Mouse (Mus musculus): ENCODE data around the gene U2af2. TPM values are rescaled to one million over a fixed set of nuclear protein-coding genes. Genes with fewer than 3 reads are reported as not detected.
A peak's percentile ranks its signal among the peaks of the same experiment; 100 is the strongest.

The U2af2 gene
- polyA plus RNA-seq, 1 experiment from 2014 or later, result 136 TPM

DNA sequence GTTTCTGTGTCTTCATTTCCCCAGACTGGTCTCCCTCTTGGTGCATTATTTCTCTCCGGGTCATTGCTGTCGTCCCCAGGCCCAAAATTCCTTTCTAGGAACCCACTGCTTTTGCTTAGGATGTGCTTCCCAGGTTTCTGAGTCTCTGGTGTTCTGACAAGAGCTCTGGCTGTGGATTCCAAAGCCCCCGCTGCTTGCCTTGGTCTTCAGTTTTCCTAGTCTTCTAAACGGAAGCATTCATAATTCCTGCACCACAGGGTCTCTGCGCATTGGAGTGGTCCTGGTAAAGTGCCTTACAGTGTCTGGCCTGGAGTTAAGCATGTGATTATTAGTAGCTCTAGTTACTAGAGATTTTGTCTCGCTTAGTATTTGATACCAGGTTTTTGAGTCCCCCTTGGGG, 18.9 kb downstream of the U2af2 start:
- Histone ChIP-seq H3K27ac (replicated peaks) (peak overlapping the region; percentile 87), H3K4me3 (peak overlapping the region; percentile 98), H3K9ac (replicated peaks) (peak overlapping the region; percentile 96), H3K4me1 (peaks cover 31% of the 10 kb centered on the region), H3K4me2 (replicated peaks) (peak overlapping the region; percentile 64), H3K36me3 (peaks cover 49% of the 10 kb centered on the region), H3K9me3 (no peaks in the 10 kb centered on the region), H3K27me3 (no peaks in the 10 kb centered on the region)
- ATAC-seq (replicated peaks), result no peak
- 20% methylated on average over 6 of the region's 6 CpGs for WGBS

DNA sequence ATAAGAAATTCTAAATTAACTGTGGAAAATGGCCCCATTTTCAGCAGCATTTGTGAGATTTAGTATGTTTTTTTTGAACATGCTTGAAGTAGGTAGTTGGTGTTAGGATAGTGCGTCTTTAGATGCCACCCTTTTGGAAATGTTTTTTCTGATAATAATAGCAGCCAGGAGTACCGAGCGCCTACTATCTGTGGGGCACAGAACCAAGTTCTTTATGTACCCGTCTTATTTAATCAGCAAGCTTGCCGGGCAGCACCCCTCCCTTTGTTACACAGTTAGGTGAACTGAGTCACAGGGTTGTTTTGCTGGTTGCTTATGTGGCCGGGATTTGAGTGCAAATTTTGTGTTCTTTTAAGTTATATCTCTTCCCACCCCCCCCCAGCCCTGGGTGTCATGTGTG, 19.3 kb downstream of the U2af2 start:
- H3K9me3 ChIP-seq, result no peaks in the 10 kb centered on the region
- H3K4me1 ChIP-seq, result peaks cover 31% of the 10 kb centered on the region
- H3K36me3 ChIP-seq, result peaks cover 46% of the 10 kb centered on the region
- peak overlapping the region; percentile 98 for H3K4me3 ChIP-seq
- 70% methylated on average over 6 of the region's 6 CpGs for WGBS
- H3K9ac ChIP-seq (replicated peaks), result peak overlapping the region; percentile 96; the same call in 1 of the 2 replicates
- ATAC-seq (replicated peaks), result no peak
- H3K27me3 ChIP-seq, result no peaks in the 10 kb centered on the region
- H3K27ac ChIP-seq (replicated peaks), result no peak overlapping the region
- peak overlapping the region; percentile 64 for H3K4me2 ChIP-seq (replicated peaks)

DNA sequence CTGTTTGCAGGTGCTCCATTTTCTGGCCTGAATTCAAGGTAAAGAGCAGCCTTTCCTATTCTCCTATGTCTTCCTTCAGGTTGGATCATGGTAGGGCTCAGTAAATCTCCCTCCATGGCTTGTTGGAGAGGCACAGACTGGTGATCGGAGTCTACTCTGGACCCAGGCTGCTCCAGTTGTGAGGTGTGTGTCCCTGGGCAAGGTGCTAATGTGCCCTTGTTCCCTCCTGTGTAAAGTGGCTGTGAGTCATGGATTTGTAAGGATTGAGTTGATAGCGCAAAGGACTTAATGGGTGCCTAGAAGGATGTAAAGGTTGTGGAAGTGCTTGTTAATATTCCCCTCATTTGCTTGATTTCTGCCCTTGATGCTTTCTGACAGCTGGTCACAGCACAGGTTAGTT, 20.0 kb downstream of the U2af2 start:
- no peak overlapping the region; the same call in 1 of the 2 replicates for H3K9ac ChIP-seq (replicated peaks)
- 100% methylated on average over 2 of the region's 2 CpGs for WGBS
- peaks cover 39% of the 10 kb centered on the region for H3K36me3 ChIP-seq
- H3K27me3 ChIP-seq, result no peaks in the 10 kb centered on the region
- ATAC-seq (replicated peaks), result no peak
- peak overlapping the region; percentile 64; the same call in 1 of the 2 replicates for H3K4me2 ChIP-seq (replicated peaks)
- no peak overlapping the region for H3K4me3 ChIP-seq
- H3K4me1 ChIP-seq, result peaks cover 31% of the 10 kb centered on the region
- no peak overlapping the region for H3K27ac ChIP-seq (replicated peaks)
- no peaks in the 10 kb centered on the region for H3K9me3 ChIP-seq

DNA sequence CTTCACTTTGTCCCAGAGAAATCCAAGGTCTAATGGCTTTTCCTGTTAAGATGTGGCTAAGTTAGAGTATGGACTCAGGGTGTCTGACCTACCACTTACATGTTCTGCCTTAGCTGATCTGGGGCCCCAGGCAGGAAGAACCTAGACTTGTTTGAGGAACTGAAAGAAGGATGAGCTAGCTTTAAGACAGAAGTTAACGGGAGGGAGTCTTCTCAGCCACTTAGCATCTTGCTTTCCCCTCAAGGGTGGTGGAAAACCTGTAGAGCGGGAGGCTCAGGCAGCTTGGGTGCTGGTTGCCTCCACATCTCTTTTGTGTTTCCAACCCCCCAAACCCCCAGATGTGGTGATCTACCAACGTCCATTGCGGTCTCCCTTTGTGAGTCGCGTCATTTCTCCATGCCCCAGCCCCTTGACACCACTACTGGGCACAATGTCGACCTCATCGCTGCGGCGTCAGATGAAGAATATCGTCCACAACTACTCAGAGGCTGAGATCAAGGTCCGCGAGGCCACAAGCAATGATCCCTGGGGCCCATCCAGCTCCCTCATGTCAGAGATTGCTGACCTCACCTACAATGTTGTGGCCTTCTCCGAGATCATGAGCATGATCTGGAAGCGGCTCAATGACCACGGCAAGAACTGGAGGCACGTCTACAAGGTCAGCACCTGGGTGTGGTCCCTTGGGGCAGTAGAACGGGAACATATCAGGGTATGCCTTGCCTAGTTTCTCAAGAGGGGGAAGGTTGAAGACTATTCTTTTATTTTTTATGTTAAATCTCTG, 21.6 kb downstream of the U2af2 start:
- no peak for ATAC-seq (replicated peaks)
- H3K4me2 ChIP-seq (replicated peaks), result no peak overlapping the region
- no peak overlapping the region for H3K9ac ChIP-seq (replicated peaks)
- peaks cover 24% of the 10 kb centered on the region for H3K36me3 ChIP-seq
- no peaks in the 10 kb centered on the region for H3K27me3 ChIP-seq
- H3K4me1 ChIP-seq, result peaks cover 31% of the 10 kb centered on the region
- no peaks in the 10 kb centered on the region for H3K9me3 ChIP-seq
- H3K27ac ChIP-seq (replicated peaks), result no peak overlapping the region
- H3K4me3 ChIP-seq, result no peak overlapping the region
- WGBS, result 95% methylated on average over 18 of the region's 18 CpGs

DNA sequence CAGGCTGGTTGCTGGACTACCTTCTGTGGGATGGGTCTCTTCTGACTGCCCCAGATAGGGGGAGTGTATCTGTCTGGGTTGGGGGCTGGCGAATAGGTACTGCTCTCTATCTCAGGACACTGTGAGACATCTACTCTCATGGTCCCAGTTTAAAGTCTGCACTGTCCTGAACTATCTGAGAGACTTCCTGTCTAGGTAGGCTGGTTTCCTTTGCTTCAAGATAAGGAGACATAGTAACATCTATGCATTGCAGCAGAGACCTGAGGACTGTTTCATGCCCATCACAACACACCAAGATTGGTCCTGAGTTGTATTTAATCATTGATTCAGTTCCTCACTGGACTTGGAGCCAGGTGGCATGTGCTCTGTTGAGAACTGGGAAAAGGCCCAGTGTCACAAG, 23.6 kb downstream of the U2af2 start:
- ATAC-seq (replicated peaks), result no peak
- WGBS, result 94% methylated on average over 1 of the region's 1 CpGs

DNA sequence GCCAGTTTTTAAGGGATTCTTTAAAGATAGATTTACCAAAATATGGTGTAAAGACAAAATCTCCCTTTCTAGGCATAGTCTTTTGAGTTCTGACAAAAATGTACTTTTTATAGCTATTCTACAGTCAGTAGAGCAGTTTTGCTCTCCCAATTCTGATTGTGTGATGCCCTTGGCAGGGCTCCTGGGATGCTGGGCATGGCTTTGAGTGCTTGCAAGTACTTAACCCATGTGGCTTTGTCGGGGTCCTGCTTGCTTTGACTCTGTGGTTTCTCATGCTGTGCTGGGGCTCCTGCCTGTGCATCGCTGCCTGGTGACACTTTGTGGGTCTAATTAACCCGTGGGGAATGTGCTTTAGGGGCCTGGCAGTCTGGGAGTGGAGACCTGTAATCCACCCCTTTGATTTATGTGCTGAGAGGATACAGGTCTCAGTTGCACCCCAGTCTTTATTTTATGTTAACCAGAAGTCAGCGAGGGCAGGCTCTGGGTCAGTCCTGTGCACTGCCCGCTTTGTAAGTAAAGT, 25.0 kb downstream of the U2af2 start:
- H3K9ac ChIP-seq (replicated peaks), result no peak overlapping the region
- H3K36me3 ChIP-seq, result peaks cover 29% of the 10 kb centered on the region
- H3K27me3 ChIP-seq, result no peaks in the 10 kb centered on the region
- ATAC-seq (replicated peaks), result no peak
- H3K4me2 ChIP-seq (replicated peaks), result no peak overlapping the region
- 76% methylated on average over 5 of the region's 5 CpGs for WGBS
- no peak overlapping the region for H3K27ac ChIP-seq (replicated peaks)
- H3K4me3 ChIP-seq, result no peak overlapping the region
- H3K4me1 ChIP-seq, result peaks cover 15% of the 10 kb centered on the region
- H3K9me3 ChIP-seq, result no peaks in the 10 kb centered on the region

More for the DNA sequence above, 23.6 kb downstream of the U2af2 start:
- H3K27ac ChIP-seq (replicated peaks), result no peak overlapping the region
- peaks cover 29% of the 10 kb centered on the region for H3K4me1 ChIP-seq
- no peak overlapping the region for H3K4me2 ChIP-seq (replicated peaks)
- peaks cover 19% of the 10 kb centered on the region for H3K36me3 ChIP-seq
- no peak overlapping the region for H3K4me3 ChIP-seq
- H3K9ac ChIP-seq (replicated peaks), result no peak overlapping the region
- H3K9me3 ChIP-seq, result no peaks in the 10 kb centered on the region
- no peaks in the 10 kb centered on the region for H3K27me3 ChIP-seq

DNA sequence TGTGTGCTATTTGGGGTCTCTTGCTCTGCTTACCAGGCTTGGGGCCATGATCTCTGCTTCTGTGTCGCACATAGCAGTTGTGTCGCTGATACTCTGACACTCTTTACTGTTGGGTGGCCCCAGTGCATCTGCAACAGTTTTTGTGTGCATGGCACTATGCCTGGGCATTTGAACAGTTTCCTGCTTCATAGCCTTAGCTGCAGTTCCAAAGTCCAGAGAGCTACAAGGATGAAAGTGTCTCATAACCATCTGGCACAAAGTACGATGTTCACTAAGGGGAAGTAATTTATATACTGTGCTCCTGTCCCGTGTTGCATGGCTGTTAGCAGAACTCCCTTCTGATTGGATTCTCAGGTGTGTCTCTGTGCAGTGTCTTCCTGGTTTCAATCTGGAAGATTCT, 25.9 kb downstream of the U2af2 start:
- 89% methylated on average over 4 of the region's 4 CpGs for WGBS
- Histone ChIP-seq H3K4me2 (replicated peaks) (no peak overlapping the region), H3K27ac (replicated peaks) (no peak overlapping the region), H3K9me3 (no peaks in the 10 kb centered on the region), H3K9ac (replicated peaks) (no peak overlapping the region), H3K36me3 (peaks cover 36% of the 10 kb centered on the region), H3K4me1 (peaks cover 8% of the 10 kb centered on the region), H3K4me3 (no peak overlapping the region), H3K27me3 (no peaks in the 10 kb centered on the region)
- ATAC-seq (replicated peaks), result no peak

DNA sequence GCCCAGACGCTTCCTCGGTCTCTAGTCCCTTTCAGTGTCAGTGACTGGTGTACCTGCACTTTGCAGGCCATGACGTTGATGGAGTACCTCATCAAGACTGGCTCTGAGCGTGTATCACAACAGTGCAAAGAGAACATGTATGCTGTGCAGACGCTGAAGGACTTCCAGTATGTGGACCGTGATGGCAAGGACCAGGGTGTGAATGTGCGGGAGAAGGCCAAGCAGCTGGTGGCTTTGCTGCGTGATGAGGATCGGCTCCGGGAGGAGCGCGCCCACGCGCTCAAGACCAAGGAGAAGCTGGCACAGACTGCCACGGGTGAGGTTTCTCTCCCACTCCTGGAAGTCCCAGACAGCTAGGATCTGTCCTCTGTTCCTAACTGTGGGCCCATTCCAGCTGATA, 27.9 kb downstream of the U2af2 start:
- peaks cover 42% of the 10 kb centered on the region for H3K36me3 ChIP-seq
- WGBS, result 94% methylated on average over 15 of the region's 15 CpGs
- no peaks in the 10 kb centered on the region for H3K4me1 ChIP-seq
- H3K9me3 ChIP-seq, result no peaks in the 10 kb centered on the region
- H3K4me3 ChIP-seq, result no peak overlapping the region
- no peaks in the 10 kb centered on the region for H3K27me3 ChIP-seq
- no peak for ATAC-seq (replicated peaks)
- no peak overlapping the region for H3K9ac ChIP-seq (replicated peaks)
- H3K4me2 ChIP-seq (replicated peaks), result no peak overlapping the region
- no peak overlapping the region for H3K27ac ChIP-seq (replicated peaks)

DNA sequence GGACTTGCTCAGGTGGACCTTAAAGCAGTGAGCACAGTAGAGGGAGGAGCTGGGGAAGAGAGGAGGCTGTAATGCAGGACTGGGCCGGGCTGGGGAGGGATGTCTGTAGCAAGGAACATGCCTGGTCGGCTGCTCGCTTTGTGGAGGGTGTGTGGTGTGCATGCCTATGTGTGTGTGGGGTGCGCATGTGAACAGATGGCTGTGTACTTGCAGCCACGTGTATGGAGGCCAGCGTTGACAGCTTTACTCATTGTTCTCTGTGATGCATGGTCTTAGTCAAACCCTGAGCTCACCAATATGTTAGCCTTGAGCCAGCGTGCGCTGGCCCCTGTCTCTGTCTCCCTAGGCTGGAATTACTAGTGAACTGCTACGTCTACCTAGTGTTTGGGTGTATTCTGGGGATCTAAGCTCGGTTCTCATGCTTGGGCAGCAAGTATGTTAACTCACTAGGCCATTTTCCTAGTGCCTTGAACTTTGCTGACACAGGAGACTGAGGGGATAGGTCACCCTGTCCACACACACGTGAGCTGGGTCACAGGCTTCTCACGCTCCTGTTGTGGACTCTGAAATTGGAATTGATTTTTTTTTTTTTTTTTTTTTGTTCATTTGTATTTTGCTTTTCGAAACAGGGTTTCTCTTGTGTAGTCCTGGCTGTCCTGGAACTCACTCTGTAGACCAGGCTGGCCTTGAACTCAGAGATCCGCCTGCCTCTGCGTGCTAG, 29.2 kb downstream of the U2af2 start:
- H3K9me3 ChIP-seq, result no peaks in the 10 kb centered on the region
- H3K36me3 ChIP-seq, result peaks cover 49% of the 10 kb centered on the region
- no peak for ATAC-seq (replicated peaks)
- H3K4me2 ChIP-seq (replicated peaks), result no peak overlapping the region
- H3K9ac ChIP-seq (replicated peaks), result no peak overlapping the region
- WGBS, result 91% methylated on average over 15 of the region's 15 CpGs
- no peaks in the 10 kb centered on the region for H3K27me3 ChIP-seq
- H3K4me1 ChIP-seq, result no peaks in the 10 kb centered on the region
- no peak overlapping the region for H3K27ac ChIP-seq (replicated peaks)
- no peak overlapping the region for H3K4me3 ChIP-seq

DNA sequence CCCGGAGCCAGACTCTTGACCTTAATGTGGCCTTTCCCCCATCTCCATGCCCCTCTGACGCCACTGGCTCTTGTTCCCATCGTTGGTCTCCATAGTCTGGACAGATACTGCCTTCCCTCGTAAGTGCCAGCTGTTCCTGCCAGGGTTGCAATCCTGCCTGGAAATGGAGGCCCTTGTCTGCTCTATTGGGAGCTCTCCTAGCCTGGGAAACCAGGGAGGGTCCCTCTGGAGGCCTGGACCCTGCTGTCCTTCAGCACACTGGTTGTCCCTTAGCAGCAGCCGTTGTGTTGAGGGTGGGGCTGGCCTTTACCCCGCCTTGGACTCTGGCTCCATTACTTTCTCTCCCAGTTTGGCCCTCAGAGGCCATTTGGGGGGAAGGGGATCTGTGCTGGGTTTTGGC, 30.4 kb downstream of the U2af2 start:
- H3K27me3 ChIP-seq, result no peaks in the 10 kb centered on the region
- no peaks in the 10 kb centered on the region for H3K4me1 ChIP-seq
- no peak for ATAC-seq (replicated peaks)
- no peaks in the 10 kb centered on the region for H3K9me3 ChIP-seq
- H3K36me3 ChIP-seq, result peaks cover 56% of the 10 kb centered on the region
- no peak overlapping the region for H3K4me3 ChIP-seq
- no peak overlapping the region for H3K9ac ChIP-seq (replicated peaks)
- no peak overlapping the region for H3K4me2 ChIP-seq (replicated peaks)
- WGBS, result 95% methylated on average over 6 of the region's 6 CpGs
- no peak overlapping the region for H3K27ac ChIP-seq (replicated peaks)

DNA sequence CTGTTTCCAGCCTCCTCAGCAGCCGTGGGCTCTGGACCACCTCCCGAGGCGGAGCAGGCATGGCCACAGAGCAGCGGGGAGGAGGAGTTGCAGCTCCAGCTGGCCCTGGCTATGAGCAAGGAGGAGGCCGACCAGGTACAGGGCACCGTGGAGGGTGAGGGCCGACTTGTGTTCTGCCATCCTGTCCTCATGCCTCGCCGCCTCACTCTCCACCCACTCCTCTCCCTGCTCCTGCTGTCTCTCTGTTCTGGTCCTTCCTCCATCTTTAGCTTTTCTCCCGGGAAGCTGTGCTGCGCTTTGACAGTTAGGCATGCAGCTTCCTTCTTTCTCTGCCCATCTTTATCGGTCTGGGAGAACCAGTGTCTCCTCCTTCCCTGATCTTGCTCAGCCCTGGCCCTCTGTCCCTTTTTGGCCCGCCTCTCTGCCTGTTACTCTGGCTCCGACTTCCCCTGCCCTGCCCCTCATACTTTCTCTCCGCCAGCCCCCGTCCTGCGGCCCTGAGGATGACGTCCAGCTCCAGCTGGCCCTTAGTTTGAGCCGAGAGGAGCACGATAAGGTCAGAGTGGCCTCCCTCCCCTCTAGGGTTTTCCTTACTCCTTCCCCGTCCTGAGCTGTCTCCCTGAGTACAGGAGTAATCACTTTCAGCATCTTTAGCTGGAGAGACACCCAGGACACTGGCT, 31.0 kb downstream of the U2af2 start:
- no peaks in the 10 kb centered on the region for H3K9me3 ChIP-seq
- no peaks in the 10 kb centered on the region for H3K4me1 ChIP-seq
- no peaks in the 10 kb centered on the region for H3K27me3 ChIP-seq
- no peak overlapping the region for H3K9ac ChIP-seq (replicated peaks)
- H3K36me3 ChIP-seq, result peaks cover 62% of the 10 kb centered on the region
- no peak overlapping the region for H3K4me2 ChIP-seq (replicated peaks)
- H3K27ac ChIP-seq (replicated peaks), result no peak overlapping the region
- H3K4me3 ChIP-seq, result no peak overlapping the region
- no peak for ATAC-seq (replicated peaks)
- WGBS, result 90% methylated on average over 21 of the region's 21 CpGs

DNA sequence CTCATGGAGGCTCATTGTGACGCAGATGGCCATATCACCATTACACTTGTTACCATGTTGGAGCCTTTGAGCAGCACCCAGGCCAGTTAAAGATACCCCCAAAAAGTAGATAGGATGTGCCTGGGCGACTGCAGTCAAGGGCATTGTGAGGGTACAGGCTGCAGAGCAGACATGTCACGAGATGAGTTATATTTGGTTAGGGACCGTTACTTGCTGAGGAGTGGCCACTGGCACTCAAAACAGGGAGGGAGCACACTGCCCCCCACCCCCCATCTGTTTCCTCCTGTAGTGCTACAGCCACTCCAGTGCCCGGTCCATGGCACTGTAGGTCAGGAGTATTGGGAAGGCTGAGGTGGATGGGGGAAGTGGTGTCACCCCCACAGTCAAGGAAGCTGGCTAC, 36.8 kb downstream of the U2af2 start:
- no peak overlapping the region for H3K27ac ChIP-seq (replicated peaks)
- ATAC-seq (replicated peaks), result no peak
- H3K4me1 ChIP-seq, result no peaks in the 10 kb centered on the region
- H3K4me2 ChIP-seq (replicated peaks), result no peak overlapping the region
- H3K4me3 ChIP-seq, result no peak overlapping the region
- peaks cover 47% of the 10 kb centered on the region for H3K36me3 ChIP-seq
- no peaks in the 10 kb centered on the region for H3K27me3 ChIP-seq
- no peak overlapping the region for H3K9ac ChIP-seq (replicated peaks)
- 95% methylated on average over 5 of the region's 5 CpGs for WGBS
- no peaks in the 10 kb centered on the region for H3K9me3 ChIP-seq
